Mouse (Mus musculus): ENCODE measurements around the gene Foxp2. TPM values are rescaled to one million over a fixed set of nuclear protein-coding genes. Genes with fewer than 3 reads are reported as not detected.
A peak's percentile ranks its signal among the peaks of the same experiment; 100 is the strongest.

Gene Foxp2
- total RNA-seq, 2 experiments from 2014 or later = 2.8 to 4.9 TPM

DNA sequence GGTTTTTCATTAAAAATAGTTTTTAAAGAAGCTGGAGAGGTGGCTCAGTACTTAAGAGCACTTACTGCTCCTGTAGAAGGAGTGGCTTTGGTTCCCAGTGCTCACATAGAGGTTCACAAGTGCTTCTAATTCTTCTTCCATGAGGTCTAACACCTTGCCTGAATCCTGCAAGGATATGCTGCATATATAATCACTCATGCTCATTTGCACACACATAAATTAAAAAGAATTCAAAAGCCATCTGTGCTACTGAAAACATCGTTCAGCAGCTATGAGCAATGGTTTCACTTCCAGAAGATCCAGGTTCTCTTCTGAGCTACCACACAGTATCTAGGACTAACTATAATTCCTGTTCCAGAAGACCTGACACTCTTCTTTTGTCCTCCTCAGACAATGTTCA is 200.4 kb downstream of the Foxp2 start:
- no peak for DNase-seq

DNA sequence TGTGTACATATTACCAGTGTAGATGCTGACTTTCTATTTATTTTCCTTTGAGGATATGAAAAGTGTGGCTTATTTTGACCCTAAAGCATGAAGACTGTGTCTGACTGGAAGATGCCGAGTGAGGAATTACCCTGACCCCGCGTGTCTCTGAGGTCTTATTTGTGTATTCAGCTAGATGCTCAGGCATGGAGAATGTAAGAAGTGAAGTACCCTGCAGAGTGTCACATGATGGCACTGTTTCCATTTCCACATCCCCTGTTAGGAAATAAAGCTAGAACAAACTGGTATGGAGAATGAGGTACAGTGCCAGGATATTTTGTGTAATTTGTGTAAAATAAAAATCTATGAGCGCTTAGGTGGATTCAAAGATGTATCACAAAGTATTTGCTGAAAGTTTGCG is 219.8 kb downstream of the Foxp2 start:
- DNase-seq = no peak

DNA sequence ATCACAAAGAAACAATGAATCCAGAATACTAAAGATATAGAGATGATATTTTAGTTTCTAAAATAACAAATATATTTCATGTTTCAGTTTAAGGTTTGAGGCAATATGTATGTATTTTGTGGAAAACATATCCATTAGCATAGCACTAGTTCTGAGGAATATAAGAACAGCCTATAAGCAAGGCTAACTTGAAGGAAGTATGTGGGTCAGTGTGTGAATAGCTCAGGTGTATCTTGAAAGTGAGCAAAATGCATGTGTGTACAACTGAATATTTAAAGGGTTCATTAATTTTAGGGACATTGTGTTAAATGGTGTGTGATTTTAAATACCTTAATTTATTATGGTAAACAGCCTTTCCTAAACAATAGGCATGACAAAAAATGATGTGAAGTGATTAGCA is 220.2 kb downstream of the Foxp2 start:
- DNase-seq = no peak

DNA sequence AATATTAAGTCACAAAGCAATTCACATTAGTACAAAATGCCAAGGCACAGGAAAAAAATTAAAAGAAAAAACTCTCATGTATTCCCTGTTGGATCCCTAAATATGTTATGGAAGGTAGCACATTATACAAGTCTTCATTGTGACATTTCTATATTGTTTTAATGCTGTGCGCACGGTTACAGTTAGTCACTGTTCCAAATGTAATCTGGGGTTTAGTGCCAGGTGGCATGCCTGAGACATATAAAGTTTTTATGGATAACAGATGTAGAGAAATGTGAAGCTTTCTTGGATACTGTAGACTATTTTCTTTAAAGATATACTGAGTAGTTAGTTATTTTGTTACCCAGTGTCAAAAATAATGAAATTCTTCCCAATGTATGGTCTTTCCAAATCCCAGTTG is 229.0 kb downstream of the Foxp2 start:
- DNase-seq = no peak

DNA sequence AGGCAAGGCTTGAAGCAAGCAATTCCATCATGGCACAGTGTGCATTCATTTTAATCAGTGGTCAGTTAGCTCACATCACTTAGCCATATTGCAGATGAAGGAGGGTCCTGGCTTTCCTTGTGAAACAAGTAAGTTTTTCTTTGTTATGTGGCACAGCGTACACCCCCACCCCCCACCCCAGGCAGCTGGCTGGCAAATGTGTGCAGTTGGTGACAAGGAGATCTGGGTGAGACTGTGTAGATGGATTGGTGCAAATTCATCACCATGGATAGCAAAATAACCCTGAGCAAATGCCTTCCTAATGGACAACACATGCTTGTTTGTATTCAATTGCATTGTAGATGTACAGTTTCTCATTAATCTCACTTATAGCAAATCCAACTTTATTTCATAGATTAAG is 240.9 kb downstream of the Foxp2 start:
- DNase-seq = no peak

DNA sequence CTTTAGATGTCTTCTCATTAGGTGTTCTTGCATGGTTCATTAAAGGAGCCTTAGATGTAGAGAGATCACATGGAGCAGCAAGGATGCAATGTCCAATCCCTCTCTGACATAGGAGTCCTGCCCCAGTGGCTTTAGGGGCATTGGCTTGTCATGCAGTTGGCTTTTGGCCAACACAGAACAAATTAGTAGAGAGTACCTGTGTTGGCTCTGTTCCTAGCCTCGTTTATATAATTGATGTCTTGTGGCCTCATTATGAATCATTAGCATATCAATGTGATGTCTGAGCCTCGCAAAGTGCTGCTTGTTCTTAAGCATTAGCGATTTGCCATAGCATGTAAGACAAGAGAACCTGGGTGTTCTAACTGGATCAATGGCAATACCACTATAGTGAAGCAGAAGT is 250.5 kb downstream of the Foxp2 start:
- DNase-seq = no peak

DNA sequence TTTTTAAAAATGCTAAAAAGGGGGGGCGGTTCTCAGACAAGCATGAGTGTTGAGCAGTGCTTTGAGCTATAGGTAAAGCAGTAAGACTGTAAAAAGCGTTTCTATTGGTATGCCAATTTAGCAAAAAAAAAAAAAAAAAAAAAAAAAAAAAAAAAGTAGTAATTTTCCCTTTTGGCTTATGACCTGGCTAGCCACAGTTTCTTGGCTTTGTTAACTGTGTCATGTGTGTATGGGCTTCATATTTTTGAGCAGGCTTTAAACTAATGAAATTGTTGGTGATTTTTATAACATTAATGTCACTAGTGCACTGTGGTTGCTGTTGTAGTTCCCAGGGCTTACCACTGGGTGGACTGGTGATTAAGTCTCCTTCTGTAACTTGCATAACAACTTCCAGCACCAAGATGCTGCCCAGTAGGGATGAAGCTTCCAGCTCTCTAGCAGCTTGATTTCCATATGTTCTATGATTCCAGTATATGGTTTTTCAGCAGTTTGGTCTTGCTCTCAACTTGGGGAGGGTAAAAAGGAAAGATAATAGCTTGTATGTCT is 262.4 kb downstream of the Foxp2 start:
- no peak for DNase-seq

DNA sequence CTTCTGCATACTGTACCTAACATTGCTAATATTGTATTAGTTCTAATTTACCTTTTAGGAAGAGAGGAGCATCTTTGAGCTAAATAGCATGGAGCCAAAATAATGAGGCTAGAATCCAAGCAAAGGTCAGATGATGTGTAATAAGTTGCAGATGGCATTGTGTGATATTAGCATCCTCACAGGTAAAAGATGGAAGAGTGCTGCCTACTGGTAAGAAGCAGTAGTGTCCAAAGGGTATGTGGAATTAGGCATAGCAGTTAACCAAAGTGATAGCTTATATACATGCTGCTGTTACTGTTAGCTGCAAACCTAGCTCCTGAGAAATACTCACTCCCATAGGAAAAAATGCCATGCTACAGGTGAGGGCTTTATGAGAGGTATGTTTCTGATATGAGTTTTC is 275.6 kb downstream of the Foxp2 start:
- DNase-seq = no peak

DNA sequence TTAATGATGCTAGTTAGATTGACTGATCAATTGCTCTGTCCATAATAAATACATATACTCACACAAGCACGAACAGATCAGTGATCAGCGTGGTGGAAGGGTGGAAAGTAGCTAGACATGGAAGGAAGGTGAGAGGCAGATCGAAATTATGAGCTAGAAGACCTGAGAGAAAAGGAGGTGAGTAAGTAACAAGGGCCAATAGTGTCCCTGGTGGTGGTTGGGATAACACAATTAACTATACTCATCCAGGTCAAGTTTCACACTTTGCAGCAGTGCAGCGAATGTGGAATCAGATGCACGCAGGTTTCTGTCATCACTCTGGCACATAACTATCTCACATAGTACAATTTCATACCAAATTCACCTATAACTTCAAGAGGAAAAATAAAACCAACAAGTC is 291.7 kb downstream of the Foxp2 start:
- no peak for DNase-seq

DNA sequence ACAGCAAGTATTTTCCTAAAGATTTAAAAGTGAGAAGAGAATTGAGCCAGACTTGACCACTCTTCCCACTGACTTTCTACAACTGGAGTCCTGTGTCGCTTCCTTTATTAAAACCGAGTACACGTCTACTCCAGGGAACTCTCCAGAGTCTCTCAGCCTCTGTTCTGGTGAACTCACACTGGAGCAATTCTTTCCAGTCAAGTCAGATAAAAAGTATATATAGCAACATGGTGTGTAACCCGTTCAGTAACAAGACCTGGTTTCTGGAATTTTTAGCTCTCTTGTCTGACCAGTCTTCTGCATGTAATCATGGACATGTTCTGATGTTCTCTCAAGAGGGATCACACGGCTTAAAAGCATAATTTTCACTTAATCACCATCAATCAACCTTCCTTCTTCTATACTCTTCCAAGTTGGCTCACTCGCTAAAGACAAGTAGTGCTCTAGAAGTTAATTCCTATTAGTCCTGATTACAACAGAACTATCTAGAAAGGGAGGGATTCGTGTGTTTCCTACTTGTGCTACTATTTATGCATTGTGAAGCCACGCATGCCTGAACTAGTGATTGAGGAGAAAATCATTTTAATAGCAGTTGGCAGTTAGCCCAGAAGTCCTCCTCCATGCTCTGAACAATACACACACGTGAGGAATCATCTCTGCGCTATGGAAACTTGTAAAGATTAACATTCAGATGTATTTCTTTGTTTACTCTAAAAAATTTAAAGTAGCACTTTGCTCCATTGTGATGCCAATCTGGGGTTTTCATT is 341.2 kb downstream of the Foxp2 start:
- DNase-seq = no peak

DNA sequence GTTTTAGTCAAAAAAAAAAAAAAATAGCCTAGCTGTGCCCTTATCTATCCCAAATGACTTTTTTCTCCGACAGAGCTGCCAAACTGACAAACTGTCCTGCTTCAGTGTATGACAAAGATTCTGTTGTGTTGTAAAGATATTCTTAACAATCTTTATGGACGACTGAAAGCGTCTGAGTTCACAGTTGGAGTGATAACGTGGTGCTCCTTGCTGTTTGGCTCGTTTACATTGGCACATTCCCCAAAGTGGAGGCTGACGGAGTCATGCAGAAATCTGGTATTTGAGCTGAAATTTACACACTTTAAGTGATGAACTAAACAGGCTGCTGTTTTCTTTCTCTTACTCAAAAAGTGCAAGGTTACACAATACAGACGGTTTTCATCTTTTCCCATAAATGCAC is 356.2 kb downstream of the Foxp2 start:
- peak; percentile 4 for DNase-seq

DNA sequence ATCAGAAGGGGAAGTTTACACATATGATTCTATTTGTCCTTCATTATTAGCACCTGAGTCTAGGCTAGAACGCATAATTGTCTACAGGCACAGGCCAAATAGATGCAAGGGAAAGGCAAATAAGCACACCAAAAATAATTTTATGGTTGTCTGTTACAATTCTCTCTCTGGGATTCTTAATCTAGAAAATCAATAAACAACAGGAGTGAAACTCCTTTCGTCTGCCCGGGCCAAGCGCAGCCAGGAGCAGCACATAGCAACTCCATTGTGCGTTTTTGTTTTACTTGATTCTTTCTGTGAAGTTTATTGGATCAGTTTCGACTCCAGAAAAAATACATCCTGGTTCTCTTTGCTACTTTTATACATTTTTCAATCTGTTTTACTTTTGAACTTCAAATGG is 356.7 kb downstream of the Foxp2 start:
- no peak for DNase-seq

DNA sequence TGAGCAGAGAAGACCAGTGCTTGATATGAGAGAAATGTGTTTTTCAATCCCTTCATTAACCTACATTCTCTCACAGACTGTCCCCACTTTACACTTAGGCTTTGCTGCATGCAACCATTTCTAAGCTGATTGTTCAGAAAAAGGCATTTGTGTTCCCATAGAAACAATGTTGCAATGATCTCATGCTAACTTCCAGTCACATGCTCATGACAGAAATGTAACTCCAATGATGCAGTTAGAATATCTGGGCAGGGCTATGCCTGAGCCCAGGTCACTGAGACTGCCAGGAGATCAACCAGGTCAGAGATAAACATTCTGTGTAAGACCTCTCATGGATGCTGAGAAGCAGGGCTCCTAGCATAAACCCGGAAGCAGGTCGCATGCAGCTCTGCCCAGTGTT is 367.0 kb downstream of the Foxp2 start:
- no peak for DNase-seq

DNA sequence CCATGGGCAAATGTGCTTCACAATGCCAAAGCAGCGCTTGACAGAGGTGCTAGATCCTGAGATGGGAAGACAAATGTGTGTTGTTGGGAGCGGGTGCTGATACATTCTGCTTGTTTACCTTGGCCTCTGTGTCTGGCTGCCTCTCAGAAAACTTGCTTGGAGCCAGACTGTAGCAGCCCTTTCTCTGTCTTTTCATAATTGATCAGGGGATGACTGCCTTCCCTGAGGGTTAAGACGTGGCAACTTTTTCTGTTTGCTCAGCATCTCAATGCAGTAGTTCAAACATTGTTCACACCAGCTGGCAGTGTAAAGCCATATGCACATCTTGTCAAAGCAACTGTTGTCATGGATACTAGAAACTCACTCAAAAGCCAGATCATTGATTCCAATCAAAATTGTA is 384.1 kb downstream of the Foxp2 start:
- DNase-seq = no peak

DNA sequence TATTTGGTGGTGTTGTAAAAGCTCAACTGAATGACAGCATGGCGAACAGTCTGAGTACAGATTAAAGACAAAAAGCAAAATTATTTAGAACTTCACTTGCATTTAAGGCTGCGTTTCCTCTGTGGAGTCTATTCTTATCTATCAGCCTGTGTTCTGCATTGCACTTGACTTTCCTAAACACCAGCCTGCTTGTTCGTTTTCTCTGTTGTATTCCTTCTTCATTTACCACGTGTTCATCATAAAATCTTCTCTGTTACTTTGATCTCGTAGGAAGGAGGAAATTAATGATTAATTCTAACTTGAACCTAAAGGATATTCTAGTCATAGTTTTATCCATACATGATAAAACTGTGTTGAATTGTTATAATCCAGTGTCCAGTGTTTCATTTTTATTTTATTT is 392.9 kb downstream of the Foxp2 start:
- DNase-seq = no peak

DNA sequence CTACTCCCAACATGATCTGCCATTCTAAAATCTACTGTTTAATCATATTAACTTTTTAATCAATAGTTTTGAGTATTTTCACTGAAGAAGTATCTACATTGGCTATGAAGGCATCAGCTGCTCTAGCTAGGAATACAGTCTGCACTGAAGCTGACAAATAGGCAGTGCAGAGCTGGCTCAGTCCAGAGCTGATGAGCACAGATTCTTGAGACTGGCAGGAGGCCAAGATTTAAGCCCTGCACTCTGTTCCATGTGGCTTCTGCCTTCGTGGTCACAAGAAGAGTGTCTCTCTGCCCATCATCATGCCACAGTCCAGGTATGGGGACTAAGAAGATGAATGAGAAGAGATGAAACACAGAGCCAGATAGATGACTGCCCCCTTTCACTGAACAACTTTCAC is 398.1 kb downstream of the Foxp2 start:
- no peak for DNase-seq

DNA sequence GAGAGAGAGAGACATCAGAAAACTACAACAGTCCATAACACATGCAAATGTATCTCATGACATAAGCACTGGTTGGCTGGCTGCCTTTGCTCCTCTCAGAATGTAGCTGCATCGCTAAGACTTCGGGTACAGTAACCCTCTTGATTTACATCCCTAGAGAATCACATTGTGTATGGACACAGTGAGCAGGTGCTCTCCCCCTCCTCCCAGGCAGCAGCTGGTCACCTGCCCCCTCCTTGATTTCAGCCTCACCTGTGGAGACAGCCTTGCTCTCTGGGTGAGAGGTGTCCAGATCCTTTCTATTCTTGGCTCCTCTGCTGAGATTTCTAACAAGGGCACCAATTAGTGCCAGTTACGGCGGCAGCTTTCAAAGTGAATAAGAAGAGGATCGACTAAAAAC is 409.5 kb downstream of the Foxp2 start:
- no peak for DNase-seq

DNA sequence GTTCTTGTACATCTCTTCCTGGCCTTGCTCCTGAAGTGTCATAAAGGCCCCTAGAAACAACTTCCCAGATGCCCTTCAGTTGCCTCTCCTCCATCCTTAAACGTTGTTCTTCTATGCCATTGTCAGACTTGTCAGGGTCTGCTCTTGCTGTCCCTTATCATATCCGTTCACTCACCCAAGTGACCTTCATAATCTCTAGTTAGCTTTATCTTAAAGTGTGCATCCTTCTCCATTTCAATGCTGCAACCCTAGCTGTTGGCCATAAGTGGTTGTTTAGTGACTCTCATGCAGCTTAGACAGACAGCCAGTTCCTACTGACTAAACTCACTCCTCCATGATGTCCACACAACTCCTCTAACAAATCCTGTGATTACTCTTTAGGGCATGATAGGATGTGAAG is 415.8 kb downstream of the Foxp2 start:
- no peak for DNase-seq

DNA sequence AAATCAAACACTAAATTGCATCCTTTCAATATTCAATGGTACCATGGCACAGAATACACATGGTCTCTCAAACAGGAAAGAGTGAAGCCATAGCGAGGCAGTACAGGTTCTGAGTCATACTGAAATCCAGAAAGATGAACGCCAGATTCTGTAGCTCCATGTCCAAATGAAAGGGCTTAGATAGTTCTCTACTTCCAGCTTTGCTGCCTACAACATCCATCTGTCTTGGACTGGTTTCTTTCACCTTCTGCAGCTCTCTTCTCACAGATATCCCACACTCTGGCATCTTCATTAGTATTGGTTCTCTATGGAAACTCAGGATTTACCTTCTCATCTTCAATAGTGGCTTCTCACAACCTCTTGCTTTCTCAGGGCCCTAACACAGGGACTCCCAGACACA is 417.2 kb downstream of the Foxp2 start:
- no peak for DNase-seq

DNA sequence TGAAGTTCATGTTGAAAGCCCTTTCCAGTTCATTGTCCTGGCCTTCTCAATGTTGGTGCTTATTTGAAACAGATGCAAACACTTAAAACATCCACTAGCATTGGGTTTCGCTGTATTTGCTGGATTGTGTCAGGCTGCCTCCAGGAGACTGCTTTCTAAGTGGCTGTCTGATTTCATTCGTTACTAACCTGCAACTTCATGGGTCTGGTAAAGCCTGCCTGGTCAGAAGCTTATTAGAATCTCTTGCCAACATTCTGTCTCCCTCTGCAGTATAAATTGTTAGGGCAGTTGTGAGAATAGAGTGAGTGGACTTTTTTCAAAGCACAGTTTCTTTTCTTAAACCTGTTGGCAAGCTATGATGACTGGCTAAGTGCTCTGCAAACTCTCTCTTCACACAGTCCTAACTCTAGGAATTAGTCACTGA is 420.4 kb downstream of the Foxp2 start:
- DNase-seq = no peak

DNA sequence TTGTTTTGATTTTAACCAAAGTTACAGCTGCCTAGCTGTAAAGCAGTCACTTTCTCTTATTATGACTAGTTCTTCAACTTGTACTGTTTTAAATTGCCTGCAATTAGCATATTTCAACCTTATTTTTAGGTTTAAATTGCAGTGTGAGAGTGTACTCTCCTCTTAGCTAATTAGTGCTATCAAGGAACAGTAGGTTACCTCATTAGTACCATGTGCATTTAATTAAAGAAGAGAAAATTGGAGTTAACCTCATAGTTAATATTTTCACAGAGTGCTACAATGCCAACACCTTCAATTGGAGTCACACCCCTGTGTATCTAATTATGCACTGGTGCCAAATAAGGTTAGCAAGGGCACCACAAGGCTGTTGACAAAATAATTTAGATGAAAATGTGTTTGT is 421.9 kb downstream of the Foxp2 start:
- no peak for DNase-seq

DNA sequence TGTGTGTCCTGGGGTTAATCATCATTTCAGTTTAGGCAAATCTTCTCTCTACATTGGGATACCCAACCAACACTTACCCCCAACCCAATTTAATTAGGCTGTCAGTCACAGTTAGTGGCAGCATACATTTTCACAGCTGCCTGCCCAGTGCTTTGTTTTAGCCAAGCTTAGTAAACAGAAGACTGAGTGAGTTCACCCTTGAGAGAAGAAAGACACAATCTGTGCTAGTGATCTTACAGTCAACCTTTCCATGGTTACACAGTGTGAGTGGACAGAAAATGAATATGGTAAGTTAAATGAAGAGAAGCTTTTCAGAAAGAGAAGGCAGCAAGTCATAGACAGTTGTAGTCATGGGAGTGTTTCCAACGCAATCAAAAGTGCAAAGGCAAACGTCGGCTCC is 446.6 kb downstream of the Foxp2 start:
- no peak for DNase-seq

DNA sequence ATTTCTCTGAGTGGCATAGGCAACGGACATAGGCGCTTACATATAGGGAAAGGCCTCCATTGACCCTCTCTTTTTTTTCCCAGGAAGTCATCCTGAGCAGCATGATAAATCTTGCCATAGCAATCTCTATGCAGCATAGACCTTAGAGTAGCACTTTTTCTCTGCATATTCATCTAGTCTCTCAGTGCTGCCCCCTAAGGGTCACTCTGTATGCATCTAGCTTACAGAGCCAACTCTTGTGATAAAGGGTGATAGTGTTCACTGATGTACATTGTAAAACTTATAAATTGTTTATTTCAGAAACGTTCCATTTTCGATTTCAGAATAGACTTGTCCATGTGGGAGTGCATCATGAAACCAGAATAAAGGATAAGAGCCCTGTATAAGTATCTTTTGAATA is 454.7 kb downstream of the Foxp2 start:
- no peak for DNase-seq

DNA sequence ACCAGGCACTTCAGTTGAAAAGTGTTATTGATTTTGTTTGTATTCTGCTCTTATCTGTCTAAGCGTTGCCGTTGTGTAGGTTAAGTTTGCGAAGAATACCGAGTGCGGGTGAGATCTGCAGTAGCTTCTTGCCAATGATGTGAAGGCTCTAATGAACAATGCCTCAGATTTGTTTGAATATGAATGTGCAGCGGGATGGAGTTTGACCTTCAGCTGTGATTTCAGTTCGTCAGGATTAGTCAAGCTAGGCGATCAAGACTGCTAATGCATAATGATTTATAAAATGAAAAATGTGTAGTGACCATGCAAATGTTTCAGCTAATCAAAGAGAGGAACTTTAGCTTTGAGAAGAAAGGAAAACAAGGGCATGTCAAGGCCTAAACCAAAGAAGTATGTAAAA is 469.1 kb downstream of the Foxp2 start:
- no peak for DNase-seq

DNA sequence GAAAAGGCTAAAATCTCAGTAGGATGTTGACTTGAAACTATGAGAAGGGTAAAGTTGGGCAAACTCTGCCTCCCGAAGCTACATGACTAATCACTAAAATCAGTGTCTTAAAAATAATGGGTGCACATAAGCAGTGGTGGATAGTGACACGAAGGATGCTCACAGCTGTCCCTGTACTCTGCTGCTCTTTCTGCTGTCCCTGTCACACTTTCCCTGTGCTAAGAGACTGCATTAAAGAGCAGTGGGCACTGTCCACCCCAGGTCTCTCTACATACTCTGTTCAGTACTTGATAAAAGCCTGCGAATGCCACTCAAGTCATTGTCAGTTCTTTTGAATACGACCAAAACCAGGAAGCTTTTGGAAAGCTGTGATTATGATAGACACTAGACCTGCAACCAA is 469.7 kb downstream of the Foxp2 start:
- DNase-seq = no peak
